Mouse (Mus musculus) liver, adult (tissue): ENCODE data around the gene Cux1.
A peak's percentile ranks its signal among the peaks of the same experiment; 100 is the strongest.

ENCODE experiments used
- GATA4 ChIP-seq: IDR thresholded peaks from 2 replicates; pipeline ENCODE4 v1.6.1; 2014; ENCODE audit warnings: mild to moderate bottlenecking, low read length; ENCODE audit not compliant: insufficient replicate concordance

The Cux1 gene

GRCm38 (mm10) chr5:136459901-136460300, 107.4 kb downstream of the Cux1 start:
- TF ChIP-seq GATA4: no peak

DNA sequence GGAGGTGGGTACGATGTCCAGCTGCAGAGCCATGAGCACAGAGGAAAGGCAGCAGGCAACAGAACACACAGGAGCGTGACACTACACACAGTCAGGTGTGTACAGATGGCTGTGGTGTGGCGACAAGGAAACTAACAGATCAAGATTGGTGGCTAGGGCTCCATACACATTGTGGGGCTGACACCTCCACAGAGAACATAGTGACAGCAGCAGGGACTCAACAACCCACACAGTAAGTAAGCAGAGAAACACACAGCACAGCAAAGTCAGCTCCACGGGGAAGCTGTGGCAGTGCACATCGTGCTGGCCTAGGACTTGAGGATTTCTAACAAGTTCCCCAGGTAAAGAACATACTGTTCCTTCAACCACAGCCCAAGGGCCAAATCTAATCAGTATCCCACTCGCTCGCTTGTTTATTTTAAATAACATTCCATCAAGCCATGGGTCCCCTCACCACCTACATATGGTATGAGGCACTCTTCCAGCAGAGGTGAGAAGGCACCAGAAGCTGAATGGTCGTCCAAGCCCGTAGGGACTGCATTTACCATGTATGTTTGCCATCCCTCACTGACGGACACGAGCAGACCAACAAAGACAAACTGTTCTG, 108.3 kb downstream of the Cux1 start:
- no peak for TF ChIP-seq GATA4

DNA sequence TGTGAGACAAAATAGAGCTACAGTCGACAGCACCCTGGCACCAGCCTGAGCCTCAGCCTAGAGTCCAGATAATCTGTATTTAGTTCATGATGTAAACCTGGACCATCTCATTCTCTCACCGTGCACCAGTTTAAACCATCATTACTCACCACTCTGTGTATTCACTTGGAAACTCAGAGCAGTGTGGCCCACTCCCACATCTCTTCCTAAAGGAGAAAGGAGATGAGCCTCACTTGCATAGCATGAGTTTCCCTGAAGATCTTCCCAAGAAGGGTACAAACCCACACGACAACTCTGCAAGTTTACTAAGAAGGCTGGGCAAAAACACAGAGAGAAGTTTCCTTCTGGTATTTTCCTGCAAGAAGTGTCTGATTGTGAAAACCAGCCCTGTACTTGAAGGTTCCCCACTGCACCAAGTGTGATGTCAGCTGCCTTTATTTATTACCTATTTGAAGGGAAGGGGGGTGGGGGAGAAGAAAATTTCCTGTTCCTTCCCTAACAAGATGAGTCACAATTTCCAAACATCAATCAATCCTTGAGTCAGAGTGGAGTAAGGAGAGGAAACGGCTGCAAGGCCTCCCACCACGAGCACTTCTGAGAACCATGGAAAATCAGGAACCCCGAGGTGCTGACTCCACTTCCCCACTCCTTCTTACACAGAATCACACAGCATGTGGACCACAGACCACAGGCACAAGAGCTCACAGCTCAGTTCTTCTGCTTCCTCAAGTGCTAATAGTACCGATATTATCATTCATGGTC, 109.0 kb downstream of the Cux1 start:
- no peak for TF ChIP-seq GATA4

- no peak for TF ChIP-seq GATA4
Observed at GRCm38 (mm10) chr5:136456395-136456794, 110.9 kb downstream of the Cux1 start.

GRCm38 (mm10) chr5:136452681-136453080, 114.6 kb downstream of the Cux1 start:
- TF ChIP-seq GATA4: no peak

DNA sequence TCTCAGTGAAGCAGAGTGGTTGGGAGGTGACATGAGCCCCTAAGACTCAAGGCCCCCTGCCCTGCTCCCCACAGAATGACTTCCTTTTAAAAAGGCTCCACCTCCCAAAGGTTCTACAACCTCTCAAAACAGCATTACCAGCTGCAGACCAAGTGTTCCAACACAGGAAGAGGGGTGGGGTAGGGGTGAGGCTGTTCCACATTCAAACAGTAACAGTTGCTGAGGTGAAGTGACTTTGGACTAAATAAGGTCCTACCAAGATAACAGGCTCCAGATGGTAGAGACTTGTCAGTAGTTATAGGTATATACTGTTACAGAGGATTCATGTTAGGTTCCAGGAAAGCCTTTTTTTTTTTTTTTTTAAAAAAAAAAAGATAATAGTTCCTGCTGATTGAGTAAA, 117.5 kb downstream of the Cux1 start:
- TF ChIP-seq GATA4: no peak

DNA sequence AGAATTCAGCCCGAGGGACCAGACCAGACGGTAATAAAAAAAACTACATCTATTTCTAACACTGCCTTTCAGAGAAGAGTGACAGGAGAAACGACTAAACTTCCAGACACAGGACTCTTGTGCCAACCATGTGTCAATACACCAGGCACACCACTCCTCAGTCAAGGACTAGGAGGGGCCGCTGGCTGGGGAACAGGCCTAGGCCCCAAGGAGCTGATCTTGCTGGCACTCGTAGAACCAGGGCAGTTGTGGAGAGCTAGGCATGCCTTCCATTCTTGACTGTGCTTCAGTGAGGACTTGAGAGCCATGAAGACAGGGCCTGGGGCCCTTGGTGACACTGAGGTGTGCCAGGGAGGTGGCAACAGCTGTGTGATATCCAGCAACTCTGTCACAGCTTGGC, 121.3 kb downstream of the Cux1 start:
- no peak for TF ChIP-seq GATA4

GRCm38 (mm10) chr5:136442238-136443187, 124.8 kb downstream of the Cux1 start:
- TF ChIP-seq GATA4: 0 out of 2 replicates have a peak, but pooled peaks have one; percentile 13

DNA sequence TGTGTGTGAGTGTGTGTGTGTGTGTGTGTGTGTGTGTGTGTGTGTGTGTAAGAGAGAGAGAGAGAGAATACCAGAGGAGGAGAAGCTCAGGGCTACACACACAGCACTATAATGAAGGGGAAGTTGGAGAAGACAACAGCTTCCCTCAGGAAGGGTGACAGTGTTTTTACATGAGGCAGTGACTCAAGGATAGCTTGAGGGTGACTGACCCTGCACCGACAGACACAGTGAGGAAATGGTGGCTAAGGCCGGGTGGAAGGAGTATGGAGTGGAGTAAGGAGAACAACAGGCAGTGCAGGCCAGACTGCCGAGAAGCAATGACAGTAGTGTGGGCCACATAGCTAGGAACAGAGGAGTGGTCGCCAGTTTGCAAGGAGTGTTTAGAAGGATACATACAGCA, 137.6 kb downstream of the Cux1 start:
- TF ChIP-seq GATA4: no peak

DNA sequence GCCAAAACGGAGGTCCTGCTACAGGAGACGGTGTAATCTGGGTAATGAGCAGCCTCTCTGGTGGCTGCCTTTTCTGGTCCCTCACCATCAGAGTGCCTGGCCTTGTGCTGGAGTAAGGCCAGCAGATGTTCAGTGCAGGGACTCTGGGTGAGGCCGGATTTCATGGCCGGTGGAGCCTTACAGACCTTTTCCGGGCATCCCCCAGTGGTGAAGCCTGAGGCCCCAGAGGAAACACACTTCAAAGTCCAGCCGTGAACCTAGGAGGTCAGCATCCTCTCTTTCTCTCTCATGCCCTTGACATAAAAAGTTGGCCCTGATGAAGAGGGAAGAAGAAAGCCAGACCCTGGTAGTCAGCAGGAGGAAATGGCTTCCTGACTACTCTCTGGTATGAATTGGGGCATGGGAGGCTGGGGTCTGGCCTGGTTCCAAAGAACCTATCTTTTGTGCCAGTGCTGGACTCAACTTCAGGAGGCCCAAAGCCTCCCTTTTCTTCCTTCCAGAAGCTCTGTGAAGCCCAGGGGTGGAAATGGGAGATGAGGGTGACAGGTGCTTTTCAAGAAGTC, 138.7 kb downstream of the Cux1 start:
- TF ChIP-seq GATA4: no peak

- no peak for TF ChIP-seq GATA4
Observed at GRCm38 (mm10) chr5:136427772-136428497, 139.4 kb downstream of the Cux1 start.

- TF ChIP-seq GATA4: no peak
Observed at GRCm38 (mm10) chr5:136427121-136427771, 140.0 kb downstream of the Cux1 start.

- TF ChIP-seq GATA4: no peak
Observed at GRCm38 (mm10) chr5:136422948-136423347, 144.3 kb downstream of the Cux1 start.

DNA sequence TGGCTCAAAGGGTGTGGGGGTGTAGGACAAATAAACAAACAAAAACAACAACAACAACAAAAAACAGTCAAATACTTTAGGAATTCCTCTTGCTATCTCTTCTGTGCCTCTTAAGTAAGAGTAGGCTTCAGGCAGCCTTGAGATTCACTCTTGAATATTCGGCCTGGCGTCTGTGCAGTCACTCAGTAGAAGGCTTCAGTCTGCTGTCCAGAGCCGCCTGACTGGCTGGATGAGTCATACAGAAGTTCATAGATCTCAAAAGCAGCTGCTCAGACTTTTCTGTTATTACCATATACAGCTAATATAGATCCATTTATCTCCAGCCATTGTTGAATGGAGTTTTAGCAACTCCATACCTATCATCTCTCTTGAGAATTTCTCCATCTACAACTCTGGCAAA, 145.4 kb downstream of the Cux1 start:
- TF ChIP-seq GATA4: no peak
